Mouse (Mus musculus): ENCODE data around the gene Rgs6. TPM values are rescaled to one million over a fixed set of nuclear protein-coding genes. Genes with fewer than 3 reads are reported as not detected.

The Rgs6 gene
- polyA plus RNA-seq, 1 experiment, result 3.8 TPM

GRCm38 (mm10) chr12:83169495-83170209 is 581.6 kb downstream of the Rgs6 start:
- TF ChIP-seq CTCF (IDR thresholded peaks at IDR 0.05; ENCODE audit: insufficient read depth, low read length) (no peak), POLR2A (IDR thresholded peaks at IDR 0.05; ENCODE audit: borderline replicate concordance, extremely low read depth, low read depth, low read length) (no peak)
- DNase-seq, result no peak
- no peaks in the 10 kb centered on the region for H3K4me1 ChIP-seq (ENCODE audit: control insufficient read depth, insufficient read depth, low read length)
- no peak overlapping the region for H3K4me3 ChIP-seq (replicated peaks; ENCODE audit: extremely low read depth, low read depth, low read length)
- 45% methylated on average over 12 of the region's 12 CpGs for WGBS

- WGBS, result 64% methylated on average over 2 of the region's 2 CpGs
- no peak overlapping the region for H3K4me3 ChIP-seq (replicated peaks; ENCODE audit: extremely low read depth, low read depth, low read length)
- TF ChIP-seq POLR2A (IDR thresholded peaks at IDR 0.05; ENCODE audit: borderline replicate concordance, extremely low read depth, low read depth, low read length) (no peak), CTCF (IDR thresholded peaks at IDR 0.05; ENCODE audit: insufficient read depth, low read length) (no peak)
These were observed 590.7 kb downstream of the Rgs6 start for GRCm38 (mm10) chr12:83178770-83179169.

DNA sequence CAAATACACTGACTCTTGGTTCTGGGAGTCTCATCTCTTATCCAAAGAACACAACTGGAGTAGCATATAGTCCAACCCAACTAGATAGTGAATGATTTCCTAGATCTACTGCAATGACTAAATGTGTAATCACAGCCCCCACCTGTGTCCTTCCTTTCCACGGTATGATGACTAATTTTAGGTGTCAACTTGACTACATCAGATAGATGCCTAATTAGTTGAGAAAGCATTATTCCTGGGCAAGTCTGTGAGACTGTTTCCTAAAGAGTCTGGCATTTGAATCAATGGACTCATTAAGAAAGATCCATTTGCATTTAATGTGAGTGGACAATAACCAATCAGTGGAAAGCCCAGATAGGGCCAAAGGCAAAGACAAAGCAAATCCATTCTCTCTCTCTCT is 591.8 kb downstream of the Rgs6 start:
- Histone ChIP-seq H3K4me1 (ENCODE audit: control insufficient read depth, insufficient read depth, low read length) (no peaks in the 10 kb centered on the region), H3K4me3 (replicated peaks; ENCODE audit: extremely low read depth, low read depth, low read length) (no peak overlapping the region)
- 78% methylated on average over 1 of the region's 1 CpGs for WGBS
- DNase-seq, result no peak
- TF ChIP-seq CTCF (IDR thresholded peaks at IDR 0.05; ENCODE audit: insufficient read depth, low read length) (no peak), POLR2A (IDR thresholded peaks at IDR 0.05; ENCODE audit: borderline replicate concordance, extremely low read depth, low read depth, low read length) (no peak)

More at GRCm38 (mm10) chr12:83178770-83179169, 590.7 kb downstream of the Rgs6 start:
- no peaks in the 10 kb centered on the region for H3K4me1 ChIP-seq (ENCODE audit: control insufficient read depth, insufficient read depth, low read length)
- DNase-seq, result no peak

- no peak for DNase-seq
- H3K4me1 ChIP-seq (ENCODE audit: control insufficient read depth, insufficient read depth, low read length), result no peaks in the 10 kb centered on the region
- 75% methylated on average over 6 of the region's 6 CpGs for WGBS
- TF ChIP-seq CTCF (IDR thresholded peaks at IDR 0.05; ENCODE audit: insufficient read depth, low read length), result no peak
- no peak for TF ChIP-seq POLR2A (IDR thresholded peaks at IDR 0.05; ENCODE audit: borderline replicate concordance, extremely low read depth, low read depth, low read length)
- H3K4me3 ChIP-seq (replicated peaks; ENCODE audit: extremely low read depth, low read depth, low read length), result no peak overlapping the region
These were observed 592.5 kb downstream of the Rgs6 start for GRCm38 (mm10) chr12:83180561-83180960.

DNA sequence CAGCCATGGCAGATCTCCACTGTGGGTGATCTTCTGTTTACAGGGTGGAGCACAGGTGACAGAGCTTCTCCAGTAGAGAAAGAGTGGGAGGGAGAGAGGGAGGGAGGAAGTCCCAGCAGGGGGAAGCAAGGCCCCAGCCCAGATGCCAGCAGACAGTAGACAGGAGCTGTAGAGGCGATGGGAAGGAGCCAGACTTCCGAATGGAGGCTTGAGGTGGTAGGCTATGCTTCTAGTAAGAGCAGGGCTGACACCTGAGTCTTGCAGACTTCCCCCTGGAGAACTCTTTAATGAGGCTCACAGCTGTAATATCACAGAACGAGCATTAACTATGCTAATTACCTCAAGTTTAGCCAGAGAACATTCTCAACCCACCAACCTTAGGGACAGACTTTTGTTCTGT is 613.6 kb downstream of the Rgs6 start:
- no peak for DNase-seq
- TF ChIP-seq CTCF (IDR thresholded peaks at IDR 0.05; ENCODE audit: insufficient read depth, low read length) (no peak), POLR2A (IDR thresholded peaks at IDR 0.05; ENCODE audit: borderline replicate concordance, extremely low read depth, low read depth, low read length) (no peak)
- H3K4me3 ChIP-seq (replicated peaks; ENCODE audit: extremely low read depth, low read depth, low read length), result no peak overlapping the region
- no peaks in the 10 kb centered on the region for H3K4me1 ChIP-seq (ENCODE audit: control insufficient read depth, insufficient read depth, low read length)
- WGBS, result 51% methylated on average over 3 of the region's 3 CpGs

- no peak overlapping the region for H3K4me3 ChIP-seq (replicated peaks; ENCODE audit: extremely low read depth, low read depth, low read length)
- H3K4me1 ChIP-seq (ENCODE audit: control insufficient read depth, insufficient read depth, low read length), result no peaks in the 10 kb centered on the region
- 70% methylated on average over 5 of the region's 5 CpGs for WGBS
- no peak for TF ChIP-seq POLR2A (IDR thresholded peaks at IDR 0.05; ENCODE audit: borderline replicate concordance, extremely low read depth, low read depth, low read length)
- no peak for TF ChIP-seq CTCF (IDR thresholded peaks at IDR 0.05; ENCODE audit: insufficient read depth, low read length)
- DNase-seq, result no peak
These were observed 616.3 kb downstream of the Rgs6 start for GRCm38 (mm10) chr12:83204361-83204760.

DNA sequence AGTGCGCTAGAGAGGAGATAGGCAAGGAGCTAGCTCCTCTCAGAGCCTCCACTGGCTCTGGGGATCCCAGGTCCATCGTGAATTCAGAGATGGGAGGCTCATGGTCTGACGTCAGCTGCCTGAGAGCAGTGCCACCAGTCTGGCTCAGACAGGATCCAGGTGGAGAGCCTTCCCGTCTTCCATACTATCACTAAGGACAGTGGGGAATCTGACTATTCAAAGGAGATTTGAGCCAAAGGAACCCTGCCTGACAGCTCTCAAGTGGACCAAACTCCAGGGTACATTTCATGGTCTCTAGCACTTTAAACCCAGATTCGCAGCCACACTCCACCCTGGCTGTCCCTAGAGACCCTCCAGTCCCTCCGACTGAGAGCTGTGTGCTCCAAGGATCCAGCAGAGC is 618.8 kb downstream of the Rgs6 start:
- Histone ChIP-seq H3K4me1 (ENCODE audit: control insufficient read depth, insufficient read depth, low read length) (no peaks in the 10 kb centered on the region), H3K4me3 (replicated peaks; ENCODE audit: extremely low read depth, low read depth, low read length) (no peak overlapping the region)
- no peak for DNase-seq
- 72% methylated on average over 6 of the region's 6 CpGs for WGBS
- TF ChIP-seq CTCF (IDR thresholded peaks at IDR 0.05; ENCODE audit: insufficient read depth, low read length), result no peak
- TF ChIP-seq POLR2A (IDR thresholded peaks at IDR 0.05; ENCODE audit: borderline replicate concordance, extremely low read depth, low read depth, low read length), result no peak

DNA sequence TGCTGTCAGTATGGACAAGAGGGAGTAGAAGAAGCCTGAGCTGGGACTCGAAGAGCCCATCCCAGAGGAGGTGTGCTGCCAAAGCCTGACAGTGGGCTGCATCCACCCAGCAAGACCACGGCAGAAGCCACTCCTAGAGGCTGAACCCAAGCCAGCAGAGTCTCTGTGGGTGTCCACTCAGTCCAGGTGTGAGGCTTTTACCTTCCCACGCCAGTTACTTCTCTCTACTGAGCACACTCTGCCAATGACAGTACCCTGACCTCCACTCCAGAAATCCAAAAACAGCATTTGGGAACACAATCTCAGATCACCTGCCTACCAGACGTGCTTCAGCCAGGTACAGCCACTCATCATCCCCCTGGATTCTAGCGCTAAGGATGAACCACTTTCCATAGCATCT is 619.4 kb downstream of the Rgs6 start:
- no peak for TF ChIP-seq CTCF (IDR thresholded peaks at IDR 0.05; ENCODE audit: insufficient read depth, low read length)
- no peak overlapping the region for H3K4me3 ChIP-seq (replicated peaks; ENCODE audit: extremely low read depth, low read depth, low read length)
- H3K4me1 ChIP-seq (ENCODE audit: control insufficient read depth, insufficient read depth, low read length), result no peaks in the 10 kb centered on the region
- DNase-seq, result no peak
- WGBS, result 56% methylated on average over 5 of the region's 5 CpGs

DNA sequence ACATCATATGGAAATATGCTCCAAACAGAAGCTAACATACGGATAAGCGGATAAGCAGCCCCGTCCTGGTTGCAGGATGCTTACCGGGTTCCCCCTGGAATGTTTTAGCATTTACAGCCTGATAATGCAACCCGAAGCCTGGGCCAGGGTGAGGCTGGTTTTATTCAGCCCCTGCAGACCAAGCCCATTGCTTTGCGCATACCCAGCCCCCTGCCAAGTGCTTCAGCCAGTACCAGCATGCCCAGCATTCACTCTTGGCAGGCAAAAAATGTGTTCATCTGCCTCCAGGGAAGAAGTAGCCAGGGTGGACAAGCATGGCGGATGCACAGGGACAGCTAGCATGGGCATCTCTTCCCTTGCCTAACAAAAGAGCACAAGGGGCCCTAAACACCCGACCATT is 619.9 kb downstream of the Rgs6 start:
- 69% methylated on average over 8 of the region's 8 CpGs for WGBS
- TF ChIP-seq POLR2A (IDR thresholded peaks at IDR 0.05; ENCODE audit: borderline replicate concordance, extremely low read depth, low read depth, low read length), result no peak
- no peak for TF ChIP-seq CTCF (IDR thresholded peaks at IDR 0.05; ENCODE audit: insufficient read depth, low read length)
- H3K4me1 ChIP-seq (ENCODE audit: control insufficient read depth, insufficient read depth, low read length), result no peaks in the 10 kb centered on the region
- DNase-seq, result no peak
- H3K4me3 ChIP-seq (replicated peaks; ENCODE audit: extremely low read depth, low read depth, low read length), result no peak overlapping the region

GRCm38 (mm10) chr12:83208841-83209240 is 620.7 kb downstream of the Rgs6 start:
- DNase-seq, result no peak

More at GRCm38 (mm10) chr12:83208841-83209240, 620.7 kb downstream of the Rgs6 start:
- TF ChIP-seq POLR2A (IDR thresholded peaks at IDR 0.05; ENCODE audit: borderline replicate concordance, extremely low read depth, low read depth, low read length) (no peak), CTCF (IDR thresholded peaks at IDR 0.05; ENCODE audit: insufficient read depth, low read length) (no peak)
- Histone ChIP-seq H3K4me3 (replicated peaks; ENCODE audit: extremely low read depth, low read depth, low read length) (no peak overlapping the region), H3K4me1 (ENCODE audit: control insufficient read depth, insufficient read depth, low read length) (no peaks in the 10 kb centered on the region)
- WGBS, result 71% methylated on average over 6 of the region's 6 CpGs
